Mouse (Mus musculus): ENCODE data around the gene Nmnat3. TPM values are rescaled to one million over a fixed set of nuclear protein-coding genes. Genes with fewer than 3 reads are reported as not detected.
A peak's percentile ranks its signal among the peaks of the same experiment; 100 is the strongest.
"Not testable (repeated sequence)": the region's sequence is repeated elsewhere in the genome, so short reads cannot be mapped to it uniquely, and the experiment has no call there.

Nmnat3 gene
- total RNA-seq (2022): 1 to 10 TPM; 1.0 to 2.8 (median 2.4) TPM

GRCm38 (mm10) chr9:98287135-98287534, at the start of gene Nmnat3:
Gene Nmnat3 (plus strand): TSS chr9:98287435.
- DNase-seq (ENCODE audit: low spot score in 2 of 2): not testable (repeated sequence)

- DNase-seq (ENCODE audit: low spot score in 2 of 2): no peak
Measured at GRCm38 (mm10) chr9:98243481-98243880, 43.8 kb upstream of the Nmnat3 start.

- peak; percentile 49 to 71 for DNase-seq (ENCODE audit: low spot score in 2 of 2)
Measured at GRCm38 (mm10) chr9:98244223-98244622, 43.0 kb upstream of the Nmnat3 start.

GRCm38 (mm10) chr9:98245226-98245625, 42.0 kb upstream of the Nmnat3 start:
- DNase-seq (ENCODE audit: low spot score in 2 of 2): no peak

GRCm38 (mm10) chr9:98246351-98246750, 40.9 kb upstream of the Nmnat3 start:
- no peak for DNase-seq (ENCODE audit: low spot score in 2 of 2)

GRCm38 (mm10) chr9:98260210-98260609, 27.0 kb upstream of the Nmnat3 start:
- DNase-seq (ENCODE audit: low spot score in 2 of 2): peak; percentile 35 to 41

- DNase-seq (ENCODE audit: low spot score in 2 of 2): no peak
Measured at GRCm38 (mm10) chr9:98261461-98262011, 25.7 kb upstream of the Nmnat3 start.

- DNase-seq (ENCODE audit: low spot score in 2 of 2): no peak
Measured at GRCm38 (mm10) chr9:98264916-98265315, 22.3 kb upstream of the Nmnat3 start.

GRCm38 (mm10) chr9:98272734-98273133, 14.5 kb upstream of the Nmnat3 start:
- no peak for DNase-seq (ENCODE audit: low spot score in 2 of 2)

- no peak for DNase-seq (ENCODE audit: low spot score in 2 of 2)
Measured at GRCm38 (mm10) chr9:98275080-98275479, 12.2 kb upstream of the Nmnat3 start.

- no peak for DNase-seq (ENCODE audit: low spot score in 2 of 2)
Measured at GRCm38 (mm10) chr9:98280162-98280561, 7.1 kb upstream of the Nmnat3 start.

- DNase-seq (ENCODE audit: low spot score in 2 of 2): no peak
Measured at GRCm38 (mm10) chr9:98285606-98286301, 1.5 kb upstream of the Nmnat3 start.

- DNase-seq (ENCODE audit: low spot score in 2 of 2): no peak
Measured at GRCm38 (mm10) chr9:98289665-98290064, 2.4 kb downstream of the Nmnat3 start.

GRCm38 (mm10) chr9:98290591-98290990, 3.4 kb downstream of the Nmnat3 start:
- DNase-seq (ENCODE audit: low spot score in 2 of 2): no peak

- peak; percentile 69 to 71 for DNase-seq (ENCODE audit: low spot score in 2 of 2)
Measured at GRCm38 (mm10) chr9:98296383-98297201, 9.4 kb downstream of the Nmnat3 start.

GRCm38 (mm10) chr9:98297234-98297936, 10.2 kb downstream of the Nmnat3 start:
- no peak for DNase-seq (ENCODE audit: low spot score in 2 of 2)

GRCm38 (mm10) chr9:98297937-98298595, 10.8 kb downstream of the Nmnat3 start:
- DNase-seq (ENCODE audit: low spot score in 2 of 2): no peak

GRCm38 (mm10) chr9:98298761-98299160, 11.5 kb downstream of the Nmnat3 start:
- DNase-seq (ENCODE audit: low spot score in 2 of 2): no peak

- DNase-seq (ENCODE audit: low spot score in 2 of 2): no peak
Measured at GRCm38 (mm10) chr9:98299235-98299634, 12.0 kb downstream of the Nmnat3 start.

- DNase-seq (ENCODE audit: low spot score in 2 of 2): no peak
Measured at GRCm38 (mm10) chr9:98300582-98300981, 13.3 kb downstream of the Nmnat3 start.

GRCm38 (mm10) chr9:98307011-98307410, 19.8 kb downstream of the Nmnat3 start:
- DNase-seq (ENCODE audit: low spot score in 2 of 2): no peak

Data from layer of hippocampus, adult 8-10 months (tissue).